Mouse (Mus musculus): ENCODE measurements around the gene Gm49601.

Gene Gm49601

DNA sequence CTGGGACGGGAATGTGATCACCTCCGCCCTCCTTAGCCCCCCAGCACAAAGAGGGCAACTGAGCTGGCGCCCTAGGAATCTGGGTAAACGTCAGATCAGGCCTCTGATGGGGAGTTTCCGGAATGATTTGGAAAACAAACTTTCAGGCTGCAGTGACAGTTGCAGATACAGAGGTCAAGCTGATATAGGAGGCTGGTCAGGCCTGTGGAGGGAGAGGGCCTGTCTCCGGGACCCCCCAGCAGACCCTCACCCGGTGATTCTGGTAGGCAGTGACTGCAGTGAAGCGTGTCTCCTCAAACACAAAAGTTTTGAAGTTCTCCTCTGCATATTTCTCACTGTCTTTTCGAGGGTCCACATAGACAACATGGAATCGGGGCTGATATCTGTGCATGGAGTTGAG lies 43.1 kb downstream of the Gm49601 start:
- no peak for DNase-seq (ENCODE audit: low read depth in 2 of 2, low spot score in 2 of 2)

GRCm38 (mm10) chr16:18582426-18583148 lies 43.6 kb downstream of the Gm49601 start:
- no peak for DNase-seq (ENCODE audit: low read depth in 2 of 2, low spot score in 2 of 2)

GRCm38 (mm10) chr16:18581623-18582205 lies 44.5 kb downstream of the Gm49601 start:
- no peak for DNase-seq (ENCODE audit: low read depth in 2 of 2, low spot score in 2 of 2)

DNA sequence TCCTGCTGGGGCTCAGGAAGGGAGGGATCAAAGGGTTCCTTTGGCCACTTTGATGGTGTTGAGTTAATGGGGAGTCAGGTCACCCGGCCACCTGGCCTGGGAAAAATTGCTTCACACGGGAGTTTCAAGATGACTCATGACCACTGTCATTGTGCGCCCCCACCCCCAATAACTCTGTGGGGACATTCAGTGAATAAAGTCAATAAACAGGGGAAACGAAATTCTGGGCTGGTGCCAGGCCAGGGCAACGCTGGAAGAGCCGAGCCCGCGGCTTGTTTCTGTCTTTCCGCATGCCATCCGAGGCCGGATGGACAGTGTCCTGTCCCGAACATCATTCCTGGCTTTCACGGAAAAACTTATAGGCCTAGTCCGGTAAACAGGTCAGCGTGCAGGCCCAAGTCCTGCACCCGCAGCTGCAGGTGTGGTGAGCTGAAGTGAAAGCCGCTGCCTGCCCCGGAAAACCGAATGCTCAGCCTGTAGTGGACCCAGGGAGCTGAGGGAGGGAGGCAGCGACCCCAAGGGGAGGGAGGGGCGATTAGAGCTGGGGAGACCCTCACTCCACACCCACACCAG lies 45.1 kb downstream of the Gm49601 start:
- no peak for DNase-seq (ENCODE audit: low read depth in 2 of 2, low spot score in 2 of 2)

DNA sequence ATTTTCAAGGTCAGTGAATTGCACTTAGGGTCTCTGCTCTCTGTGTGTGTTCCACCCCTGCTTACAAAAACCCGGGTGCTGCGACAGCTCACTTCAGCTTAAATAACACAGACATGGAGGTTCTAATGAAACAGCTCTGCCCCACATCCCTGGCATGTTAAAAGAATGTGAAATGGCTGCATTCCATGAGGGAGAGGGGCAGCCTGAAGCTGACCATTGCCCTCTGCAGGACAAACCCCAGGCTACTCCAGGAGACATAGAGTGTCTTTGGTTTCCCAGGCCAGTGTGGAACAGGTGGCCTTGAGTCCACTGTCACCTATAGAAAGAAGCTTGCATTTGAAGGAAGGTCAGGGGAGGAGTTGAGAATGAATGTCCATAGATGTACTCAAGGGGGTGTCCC lies 45.8 kb downstream of the Gm49601 start:
- DNase-seq (ENCODE audit: low read depth in 2 of 2, low spot score in 2 of 2): no peak

DNA sequence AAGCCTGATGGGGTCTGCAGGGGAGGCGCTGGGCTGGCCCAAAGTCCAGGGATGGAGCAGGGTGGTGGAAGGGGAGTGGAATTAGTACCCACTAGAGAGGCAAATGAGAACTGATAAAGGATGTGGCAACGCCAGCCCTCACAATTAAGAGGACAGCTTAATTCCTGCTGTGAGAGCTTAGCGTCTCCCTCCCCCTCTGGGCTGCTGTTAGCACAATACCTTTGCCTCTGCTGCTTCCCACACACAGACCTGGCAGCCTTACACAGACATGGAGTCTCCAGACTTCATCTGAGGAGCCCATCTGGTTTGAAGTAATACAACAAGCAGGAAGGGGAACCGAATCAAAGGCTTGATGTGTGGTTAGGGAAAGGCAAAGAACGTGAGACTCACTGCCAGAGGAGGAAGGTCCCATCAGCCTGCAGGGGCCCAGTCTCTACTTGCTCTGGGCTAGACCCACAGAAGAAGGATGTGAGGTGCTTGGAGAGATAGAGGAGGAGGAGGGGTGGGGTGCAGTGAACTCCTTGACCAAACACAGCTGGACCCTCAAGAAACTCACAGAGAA lies 48.5 kb downstream of the Gm49601 start:
- no peak for DNase-seq (ENCODE audit: low read depth in 2 of 2, low spot score in 2 of 2)

DNA sequence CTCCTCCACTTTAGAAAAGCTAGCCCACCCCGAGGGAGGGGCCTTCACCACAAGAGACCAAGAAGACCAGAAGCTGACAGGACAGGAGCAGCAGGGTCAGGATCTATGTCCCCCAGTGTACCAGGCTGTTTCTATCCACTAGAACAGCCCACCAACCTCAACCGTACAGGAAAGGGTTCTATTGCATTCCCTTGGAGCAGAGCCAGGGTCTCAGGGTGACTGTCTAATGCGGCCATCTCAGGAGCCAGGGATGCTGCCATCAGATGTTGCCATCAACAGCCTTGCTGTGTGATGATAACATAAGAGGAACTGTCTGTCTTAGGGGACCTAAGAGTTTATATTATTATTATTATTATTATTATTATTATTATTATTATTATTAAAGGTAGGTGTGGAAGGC lies 49.2 kb downstream of the Gm49601 start:
- DNase-seq (ENCODE audit: low read depth in 2 of 2, low spot score in 2 of 2): no peak

- no peak for DNase-seq (ENCODE audit: low read depth in 2 of 2, low spot score in 2 of 2)
Measured at GRCm38 (mm10) chr16:18574196-18574595, 52.0 kb downstream of the Gm49601 start.
